Mouse (Mus musculus) thymus, adult 2 months (tissue): Measurements from ENCODE around the gene Plekhm1. TPM values are rescaled to one million over a fixed set of nuclear protein-coding genes. Genes with fewer than 3 reads are reported as not detected.

Experiments
- DNase-seq: peaks from one replicate; pipeline ENCODE4 v3.0.0; 2021
- H3K27ac ChIP-seq: fragments of 200-500 bp; 2 replicates; pipeline ENCODE4 v1.5.1; 2012; ENCODE audit warnings: low read length, control low read depth; ENCODE audit not compliant: control insufficient read depth, insufficient read depth
- H3K27me3 ChIP-seq: fragments of 200-500 bp; 2 replicates; pipeline ENCODE4 v1.6.1; 2012; ENCODE audit warnings: mild to moderate bottlenecking, low read length, moderate library complexity, mixed read lengths; ENCODE audit not compliant: control insufficient read depth, insufficient read depth
- H3K36me3 ChIP-seq: fragments of 200-500 bp; 2 replicates; pipeline ENCODE4 v1.6.1; 2012; ENCODE audit warnings: mild to moderate bottlenecking, low read length, moderate library complexity; ENCODE audit not compliant: control insufficient read depth, insufficient read depth
- H3K4me1 ChIP-seq: fragments of 200-500 bp; replicated peaks from 2 replicates; pipeline ENCODE4 v1.6.1; 2012; ENCODE audit warnings: low read length; ENCODE audit not compliant: control insufficient read depth, insufficient read depth
- H3K4me3 ChIP-seq: fragments of 200-500 bp; 2 replicates; pipeline ENCODE4 v1.5.1; 2012; ENCODE audit warnings: mild to moderate bottlenecking, low read length, control low read depth, moderate library complexity; ENCODE audit not compliant: control insufficient read depth, insufficient read depth
- CTCF ChIP-seq: fragments of 200-500 bp; IDR thresholded peaks from 2 replicates; pipeline ENCODE4 v1.5.1; 2012; ENCODE audit warnings: mild to moderate bottlenecking, control low read depth, low read length, moderate library complexity, borderline replicate concordance; ENCODE audit not compliant: control insufficient read depth, poor library complexity, insufficient read depth; ENCODE audit errors: extremely low read depth
- POLR2A ChIP-seq: fragments of 200-500 bp; IDR thresholded peaks from 2 replicates; pipeline ENCODE4 v1.6.1; 2012; ENCODE audit warnings: mild to moderate bottlenecking, low read length, control low read depth, moderate library complexity; ENCODE audit not compliant: control insufficient read depth, poor library complexity, insufficient read depth; ENCODE audit errors: extremely low read depth
- WGBS: fragments of 180-500 bp; shearing (Covaris S2); methylation state at CpG from one replicate; pipeline ENCODE4 v1.1.7; 2018; 5-methylcytosine and 5-hydroxymethylcytosine counted together
- polyA plus RNA-seq: library from polyadenylated mRNA; depleted of rRNA; stranded (reverse); fragments of >200 nt; gene quantifications from 2 replicates; pipeline ENCODE4 v1.2.3, GENCODE M21; 2012

The Plekhm1 gene
- polyA plus RNA-seq, 1 experiment = 43.6 TPM

GRCm38 (mm10) chr11:103355251-103355650, 57.2 kb downstream of the Plekhm1 start:
- Histone ChIP-seq H3K4me3 (no peak overlapping the region), H3K27ac (no peak overlapping the region), H3K4me1 (peaks cover 7% of the 10 kb centered on the region; the same call in 1 of the 2 replicates), H3K36me3 (no peaks in the 10 kb centered on the region), H3K27me3 (no peaks in the 10 kb centered on the region)
- TF ChIP-seq CTCF (no peak), POLR2A (no peak)
- no peak for DNase-seq
- 92% methylated on average over 11 of the region's 11 CpGs for WGBS

GRCm38 (mm10) chr11:103354033-103354432, 58.5 kb downstream of the Plekhm1 start:
- Histone ChIP-seq H3K27ac (no peak overlapping the region), H3K4me3 (no peak overlapping the region), H3K36me3 (no peaks in the 10 kb centered on the region), H3K27me3 (no peaks in the 10 kb centered on the region), H3K4me1 (no peaks in the 10 kb centered on the region; the same call in 1 of the 2 replicates)
- 75% methylated on average over 3 of the region's 3 CpGs for whole genome bisulfite sequencing
- no peak for TF ChIP-seq POLR2A
- TF ChIP-seq CTCF = no peak
- no peak for DNase-seq

GRCm38 (mm10) chr11:103352239-103352814, 60.2 kb downstream of the Plekhm1 start:
- H3K27ac ChIP-seq = no peak overlapping the region
- 96% methylated on average over 5 of the region's 5 CpGs for WGBS
- no peak for DNase-seq
- TF ChIP-seq CTCF = no peak
- no peak for TF ChIP-seq POLR2A
- H3K4me3 ChIP-seq = no peak overlapping the region
- no peaks in the 10 kb centered on the region; the same call in 1 of the 2 replicates for H3K4me1 ChIP-seq
- no peaks in the 10 kb centered on the region for H3K36me3 ChIP-seq
- H3K27me3 ChIP-seq = no peaks in the 10 kb centered on the region

GRCm38 (mm10) chr11:103350711-103351315, 61.7 kb downstream of the Plekhm1 start:
- Histone ChIP-seq H3K27ac (no peak overlapping the region), H3K4me1 (peaks cover 9% of the 10 kb centered on the region), H3K36me3 (no peaks in the 10 kb centered on the region), H3K4me3 (no peak overlapping the region), H3K27me3 (no peaks in the 10 kb centered on the region)
- TF ChIP-seq POLR2A = no peak
- TF ChIP-seq CTCF = no peak
- 74% methylated on average over 12 of the region's 12 CpGs for WGBS
- DNase-seq = no peak

GRCm38 (mm10) chr11:103349699-103350098, 62.8 kb downstream of the Plekhm1 start:
- peaks cover 20% of the 10 kb centered on the region for H3K4me1 ChIP-seq
- H3K27ac ChIP-seq = no peak overlapping the region
- 88% methylated on average over 2 of the region's 2 CpGs for WGBS
- no peak for DNase-seq
- no peaks in the 10 kb centered on the region for H3K36me3 ChIP-seq
- TF ChIP-seq POLR2A (no peak), CTCF (no peak)
- H3K4me3 ChIP-seq = no peak overlapping the region
- no peaks in the 10 kb centered on the region for H3K27me3 ChIP-seq

- no peak for TF ChIP-seq CTCF
- TF ChIP-seq POLR2A = no peak
- no peak overlapping the region for H3K4me3 ChIP-seq
- H3K27me3 ChIP-seq = no peaks in the 10 kb centered on the region
- 57% methylated on average over 5 of the region's 5 CpGs for WGBS
- peaks cover 39% of the 10 kb centered on the region for H3K4me1 ChIP-seq
- no peak for DNase-seq
- no peak overlapping the region for H3K27ac ChIP-seq
- H3K36me3 ChIP-seq = no peaks in the 10 kb centered on the region
These were observed 65.8 kb downstream of the Plekhm1 start for GRCm38 (mm10) chr11:103346657-103347056.
